Mouse (Mus musculus): Measurements from ENCODE around the gene Opcml. TPM values are rescaled to one million over a fixed set of nuclear protein-coding genes. Genes with fewer than 3 reads are reported as not detected.

Opcml gene
- total and polyA plus RNA-seq, 2 experiments = under 0.01 TPM; not detected in 1

- Histone ChIP-seq H3K9ac (ENCODE audit: low read depth, low read length) (no peak overlapping the region), H3K36me3 (ENCODE audit: control insufficient read depth, insufficient read depth, low read length) (no peaks in the 10 kb centered on the region), H3K4me3 (ENCODE audit: insufficient read depth, low read depth, low read length) (no peak overlapping the region), H3K27ac (replicated peaks; ENCODE audit: insufficient read depth, low read depth, low read length) (no peak overlapping the region), H3K4me1 (ENCODE audit: control insufficient read depth, insufficient read depth, low read length) (no peaks in the 10 kb centered on the region), H3K79me2 (ENCODE audit: control insufficient read depth, insufficient read depth, low read length) (no peaks in the 10 kb centered on the region), H3K27me3 (ENCODE audit: control insufficient read depth, insufficient read depth, low read length) (no peaks in the 10 kb centered on the region)
- TF ChIP-seq POLR2A (IDR thresholded peaks at IDR 0.05; ENCODE audit: extremely low read depth, insufficient read depth, low read length) (no peak), CTCF (IDR thresholded peaks at IDR 0.05; ENCODE audit: low read depth, low read length) (no peak)
- 67% methylated on average over 1 of the region's 1 CpGs for WGBS
- no peak for DNase-seq (ENCODE audit: extremely low read depth, low read depth, low spot score)
These were observed 797.9 kb downstream of the Opcml start for GRCm38 (mm10) chr9:28588488-28588887.

DNA sequence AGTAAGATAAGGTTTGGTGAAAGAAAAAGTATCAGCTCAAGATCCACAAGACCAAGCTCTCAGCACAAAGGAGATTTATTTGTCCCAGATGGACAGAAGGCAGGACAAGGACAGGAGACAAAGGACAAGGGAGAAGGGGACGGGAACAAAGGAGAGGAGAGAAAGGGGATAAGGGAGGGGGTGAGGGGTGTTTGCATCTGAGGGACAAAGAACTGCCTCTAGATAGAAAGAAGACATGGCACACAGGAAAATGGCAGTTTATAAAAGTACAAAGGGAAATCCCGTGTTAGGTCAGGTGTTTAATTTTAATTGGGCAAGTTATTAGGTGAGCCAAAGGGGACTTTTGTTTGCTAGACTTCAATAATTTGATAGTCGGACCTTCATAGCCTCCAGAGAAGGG, 801.6 kb downstream of the Opcml start:
- H3K27me3 ChIP-seq (ENCODE audit: control insufficient read depth, insufficient read depth, low read length) = no peaks in the 10 kb centered on the region
- no peaks in the 10 kb centered on the region for H3K4me1 ChIP-seq (ENCODE audit: control insufficient read depth, insufficient read depth, low read length)
- H3K27ac ChIP-seq (replicated peaks; ENCODE audit: insufficient read depth, low read depth, low read length) = no peak overlapping the region
- no peak for TF ChIP-seq CTCF (IDR thresholded peaks at IDR 0.05; ENCODE audit: low read depth, low read length)
- TF ChIP-seq POLR2A (IDR thresholded peaks at IDR 0.05; ENCODE audit: extremely low read depth, insufficient read depth, low read length) = no peak
- no peak for DNase-seq (ENCODE audit: extremely low read depth, low read depth, low spot score)
- H3K9ac ChIP-seq (ENCODE audit: low read depth, low read length) = no peak overlapping the region
- no peaks in the 10 kb centered on the region for H3K79me2 ChIP-seq (ENCODE audit: control insufficient read depth, insufficient read depth, low read length)
- no peaks in the 10 kb centered on the region for H3K36me3 ChIP-seq (ENCODE audit: control insufficient read depth, insufficient read depth, low read length)
- 63% methylated on average over 3 of the region's 3 CpGs for WGBS
- no peak overlapping the region for H3K4me3 ChIP-seq (ENCODE audit: insufficient read depth, low read depth, low read length)

DNA sequence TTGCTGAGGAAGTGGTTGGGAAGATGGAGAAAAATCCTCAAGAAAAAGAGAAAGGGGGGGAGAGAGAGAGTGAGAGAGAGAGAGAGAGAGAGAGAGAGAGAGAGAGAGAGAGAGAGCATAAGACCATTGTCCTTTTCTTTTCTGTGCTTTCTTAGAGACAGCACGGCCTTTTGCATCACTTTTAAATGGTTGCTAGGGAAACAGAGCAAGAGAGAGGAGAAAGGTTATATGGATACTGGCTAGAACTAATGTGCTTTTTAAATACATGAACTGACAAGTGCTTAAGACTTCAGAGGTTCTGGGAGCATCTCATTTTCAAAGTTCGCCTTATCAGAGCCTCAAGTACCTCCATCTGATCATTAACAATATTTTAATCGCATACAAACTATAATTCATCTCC, 804.5 kb downstream of the Opcml start:
- H3K27me3 ChIP-seq (ENCODE audit: control insufficient read depth, insufficient read depth, low read length) = no peaks in the 10 kb centered on the region
- H3K36me3 ChIP-seq (ENCODE audit: control insufficient read depth, insufficient read depth, low read length) = no peaks in the 10 kb centered on the region
- H3K27ac ChIP-seq (replicated peaks; ENCODE audit: insufficient read depth, low read depth, low read length) = no peak overlapping the region
- H3K4me1 ChIP-seq (ENCODE audit: control insufficient read depth, insufficient read depth, low read length) = no peaks in the 10 kb centered on the region
- WGBS = 82% methylated on average over 3 of the region's 3 CpGs
- H3K9ac ChIP-seq (ENCODE audit: low read depth, low read length) = no peak overlapping the region
- no peaks in the 10 kb centered on the region for H3K79me2 ChIP-seq (ENCODE audit: control insufficient read depth, insufficient read depth, low read length)
- no peak for DNase-seq (ENCODE audit: extremely low read depth, low read depth, low spot score)
- TF ChIP-seq POLR2A (IDR thresholded peaks at IDR 0.05; ENCODE audit: extremely low read depth, insufficient read depth, low read length) = no peak
- TF ChIP-seq CTCF (IDR thresholded peaks at IDR 0.05; ENCODE audit: low read depth, low read length) = no peak
- H3K4me3 ChIP-seq (ENCODE audit: insufficient read depth, low read depth, low read length) = no peak overlapping the region

GRCm38 (mm10) chr9:28605561-28605960, 815.0 kb downstream of the Opcml start:
- 69% methylated on average over 1 of the region's 1 CpGs for WGBS
- H3K79me2 ChIP-seq (ENCODE audit: control insufficient read depth, insufficient read depth, low read length) = no peaks in the 10 kb centered on the region
- no peak for DNase-seq (ENCODE audit: extremely low read depth, low read depth, low spot score)
- H3K4me1 ChIP-seq (ENCODE audit: control insufficient read depth, insufficient read depth, low read length) = no peaks in the 10 kb centered on the region
- no peak overlapping the region for H3K27ac ChIP-seq (replicated peaks; ENCODE audit: insufficient read depth, low read depth, low read length)
- no peaks in the 10 kb centered on the region for H3K27me3 ChIP-seq (ENCODE audit: control insufficient read depth, insufficient read depth, low read length)
- TF ChIP-seq CTCF (IDR thresholded peaks at IDR 0.05; ENCODE audit: low read depth, low read length) (no peak), POLR2A (IDR thresholded peaks at IDR 0.05; ENCODE audit: extremely low read depth, insufficient read depth, low read length) (no peak)
- H3K36me3 ChIP-seq (ENCODE audit: control insufficient read depth, insufficient read depth, low read length) = no peaks in the 10 kb centered on the region
- H3K9ac ChIP-seq (ENCODE audit: low read depth, low read length) = no peak overlapping the region
- no peak overlapping the region for H3K4me3 ChIP-seq (ENCODE audit: insufficient read depth, low read depth, low read length)

- Histone ChIP-seq H3K27me3 (ENCODE audit: control insufficient read depth, insufficient read depth, low read length) (no peaks in the 10 kb centered on the region), H3K27ac (replicated peaks; ENCODE audit: insufficient read depth, low read depth, low read length) (no peak overlapping the region), H3K4me3 (ENCODE audit: insufficient read depth, low read depth, low read length) (no peak overlapping the region), H3K36me3 (ENCODE audit: control insufficient read depth, insufficient read depth, low read length) (no peaks in the 10 kb centered on the region), H3K9ac (ENCODE audit: low read depth, low read length) (no peak overlapping the region), H3K79me2 (ENCODE audit: control insufficient read depth, insufficient read depth, low read length) (no peaks in the 10 kb centered on the region), H3K4me1 (ENCODE audit: control insufficient read depth, insufficient read depth, low read length) (no peaks in the 10 kb centered on the region)
- TF ChIP-seq POLR2A (IDR thresholded peaks at IDR 0.05; ENCODE audit: extremely low read depth, insufficient read depth, low read length) (no peak), CTCF (IDR thresholded peaks at IDR 0.05; ENCODE audit: low read depth, low read length) (no peak)
- no peak for DNase-seq (ENCODE audit: extremely low read depth, low read depth, low spot score)
- 58% methylated on average over 6 of the region's 6 CpGs for WGBS
These were observed 823.4 kb downstream of the Opcml start for GRCm38 (mm10) chr9:28613683-28614620.

GRCm38 (mm10) chr9:28615447-28615846, 824.9 kb downstream of the Opcml start:
- no peak overlapping the region for H3K4me3 ChIP-seq (ENCODE audit: insufficient read depth, low read depth, low read length)
- no peaks in the 10 kb centered on the region for H3K4me1 ChIP-seq (ENCODE audit: control insufficient read depth, insufficient read depth, low read length)
- no peak overlapping the region for H3K9ac ChIP-seq (ENCODE audit: low read depth, low read length)
- no peak overlapping the region for H3K27ac ChIP-seq (replicated peaks; ENCODE audit: insufficient read depth, low read depth, low read length)
- H3K27me3 ChIP-seq (ENCODE audit: control insufficient read depth, insufficient read depth, low read length) = no peaks in the 10 kb centered on the region
- no peak for DNase-seq (ENCODE audit: extremely low read depth, low read depth, low spot score)
- H3K79me2 ChIP-seq (ENCODE audit: control insufficient read depth, insufficient read depth, low read length) = no peaks in the 10 kb centered on the region
- no peaks in the 10 kb centered on the region for H3K36me3 ChIP-seq (ENCODE audit: control insufficient read depth, insufficient read depth, low read length)
- TF ChIP-seq POLR2A (IDR thresholded peaks at IDR 0.05; ENCODE audit: extremely low read depth, insufficient read depth, low read length) (no peak), CTCF (IDR thresholded peaks at IDR 0.05; ENCODE audit: low read depth, low read length) (no peak)

Measured in liver, adult 2 months (tissue).